Mouse (Mus musculus) C2C12 (cell line): Measurements from ENCODE around the gene Tnip3.

ENCODE experiments used
- CTCF ChIP-seq: IDR thresholded peaks from one replicate; pipeline ENCODE4 v1.5.1; 2011; ENCODE audit not compliant: control insufficient read depth, insufficient read depth, insufficient read length
- FOSL1 ChIP-seq: IDR thresholded peaks from one replicate; pipeline ENCODE4 v1.8.0; 2011; ENCODE audit warnings: mild to moderate bottlenecking, low read length; ENCODE audit not compliant: poor library complexity, insufficient read depth, severe bottlenecking
- USF1 ChIP-seq: IDR thresholded peaks from one replicate; pipeline ENCODE4 v1.6.1; 2011; ENCODE audit warnings: low read depth, mild to moderate bottlenecking, control low read depth, moderate library complexity

DNA sequence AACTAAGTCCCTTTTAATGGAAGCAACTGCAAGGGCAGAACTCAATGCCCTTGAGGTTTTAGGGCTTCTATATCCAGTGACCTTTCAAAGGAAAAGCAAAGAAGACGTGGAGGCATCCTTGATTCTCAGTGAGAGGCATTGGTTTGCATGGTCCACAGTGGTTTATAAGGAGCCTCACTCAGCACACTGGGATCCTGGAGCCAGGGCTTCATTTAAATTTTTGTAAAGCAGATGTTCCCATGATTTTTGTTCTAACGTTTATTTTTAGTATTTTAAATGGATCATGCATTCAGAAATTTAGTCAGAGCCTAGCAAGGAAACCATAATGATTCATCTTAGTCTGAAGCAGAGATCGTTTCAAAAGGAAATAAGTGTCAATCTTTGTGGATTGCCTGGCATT lies 17.3 kb downstream of the Tnip3 start:
- TF ChIP-seq USF1 (no peak), CTCF (no peak), FOSL1 (no peak)
